Mouse (Mus musculus) c-Kit-positive CD71-positive TER-119-negative erythroid progenitor cells, embryonic 14.5 days (primary cell): ENCODE results near the gene Asic2.

Experiments
- DNase-seq: peaks from one replicate; pipeline ENCODE4 v3.0.0-alpha.2; 2013; ENCODE audit warnings: low read depth

The Asic2 gene

GRCm38 (mm10) chr11:80845486-80845885 is 1122.8 kb downstream of the Asic2 start:
- no peak for DNase-seq

DNA sequence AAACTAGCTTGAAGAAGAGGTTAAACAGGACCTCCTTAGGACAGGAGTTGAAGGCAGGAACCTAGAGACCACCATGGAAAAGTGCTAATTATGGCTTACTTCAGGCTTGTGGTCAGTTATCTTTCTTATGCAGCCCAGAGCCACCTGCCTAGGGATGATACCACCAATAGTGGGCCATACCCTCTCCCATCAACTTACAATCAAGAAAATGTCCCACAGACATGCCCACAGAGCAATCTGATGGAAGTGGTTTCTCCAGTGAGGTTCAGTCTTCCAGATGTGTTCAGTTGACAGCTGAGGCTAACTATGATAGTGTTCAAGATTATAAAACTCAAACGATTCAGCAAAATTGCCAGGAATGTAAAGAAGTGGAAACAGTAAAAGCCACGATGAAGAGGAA is 1124.8 kb downstream of the Asic2 start:
- no peak for DNase-seq

DNA sequence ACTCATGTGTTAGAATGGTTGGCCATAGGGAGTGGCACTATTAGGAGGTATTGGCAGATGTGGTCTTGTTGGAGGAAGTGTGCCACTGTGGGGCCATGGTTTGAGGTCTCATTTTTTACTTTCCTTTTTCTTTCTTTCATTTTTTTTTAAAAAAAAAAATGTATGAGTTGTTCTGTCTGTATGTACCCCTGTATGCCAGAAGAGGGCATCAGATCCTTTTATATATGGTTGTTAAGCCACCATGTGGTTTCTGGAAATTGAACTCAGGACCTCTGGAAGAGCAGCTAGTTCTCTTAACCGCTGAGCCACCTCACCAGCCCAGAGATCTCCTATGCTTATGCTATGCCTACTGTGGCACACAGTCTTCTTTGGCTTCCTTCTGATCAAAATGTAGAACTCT is 1129.5 kb downstream of the Asic2 start:
- DNase-seq: no peak

DNA sequence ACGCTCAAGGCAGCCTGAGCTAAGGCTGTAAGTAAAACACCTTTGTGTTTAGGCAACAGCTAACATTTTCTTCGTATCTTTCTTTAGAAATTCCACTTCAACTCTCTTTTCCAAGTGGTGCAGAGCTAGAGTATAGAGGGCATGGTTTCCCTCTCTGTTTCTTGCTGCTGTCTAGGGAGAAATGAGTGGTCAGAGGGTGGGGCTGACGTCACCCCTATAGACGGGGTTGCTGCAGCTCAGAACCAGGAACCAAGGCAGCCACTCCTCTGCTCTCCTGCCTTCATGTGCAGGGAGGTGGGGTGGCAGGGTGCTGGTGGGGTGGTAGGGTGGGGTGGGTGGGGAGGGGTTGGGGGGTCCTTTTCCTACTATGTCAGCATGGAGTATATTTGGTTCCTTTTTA is 1132.4 kb downstream of the Asic2 start:
- no peak for DNase-seq

- DNase-seq: no peak
Observed at GRCm38 (mm10) chr11:80835395-80835794, 1132.9 kb downstream of the Asic2 start.
